In genomic region chr9:21526634-21526944, GRCm38 (mm10) we compare ENCODE assay signal across 20 mouse cellular contexts. TPM values are rescaled to one million over a fixed set of nuclear protein-coding genes. Genes with fewer than 3 reads are reported as not detected.
DNase-seq lines count a peak whose midpoint lies in the region; ATAC-seq and TF ChIP-seq lines count a peak whose summit lies in the region.
"Had no signal": no experiment of that assay in that cellular context is flagged by ENCODE, and none has a peak within 500 bp of the region (broad histone marks: within the 10 kb centered on the region; RNA-seq: fewer than 3 reads in every experiment).

No protein-coding gene starts in this region.

- H3K79me2 ChIP-seq in liver, adult 2 months (ENCODE audit: control insufficient read depth, insufficient read depth, low read length), result no peaks in the 10 kb centered on the region

- TF ChIP-seq CTCF in liver, adult 2 months (IDR thresholded peaks at IDR 0.05; ENCODE audit: low read depth, low read length), result no peak
- no peak for TF ChIP-seq CTCF in thymus, adult 2 months (IDR thresholded peaks at IDR 0.05; ENCODE audit: borderline replicate concordance, control insufficient read depth, extremely low read depth, insufficient read depth, low read length, poor library complexity)
- TF ChIP-seq CTCF in stomach, postnatal 0 days (IDR thresholded peaks at IDR 0.05; ENCODE audit: low read depth), result no peak

- no peak for ATAC-seq in heart, embryonic 12.5 days (ENCODE audit: insufficient number of reproducible peaks, low FRiP score)
- ATAC-seq in liver, embryonic 11.5 days (replicated peaks; ENCODE audit: low FRiP score), result no peak
- no peak for ATAC-seq in stomach, postnatal 0 days (ENCODE audit: low FRiP score, low TSS enrichment)
- ATAC-seq: midbrain, embryonic 16.5 days had no signal

- no peak for TF ChIP-seq POLR2A in liver, adult 2 months (IDR thresholded peaks at IDR 0.05; ENCODE audit: extremely low read depth, insufficient read depth, low read length)
- TF ChIP-seq POLR2A in thymus, adult 2 months (IDR thresholded peaks at IDR 0.05; ENCODE audit: control insufficient read depth, extremely low read depth, insufficient read depth, low read length, poor library complexity), result no peak

- H3K4me3 ChIP-seq in heart, embryonic 12.5 days, result no peak overlapping the region
- H3K4me3 ChIP-seq in heart, embryonic 10.5 days, result no peak overlapping the region
- H3K4me3 ChIP-seq in liver, adult 2 months (ENCODE audit: insufficient read depth, low read depth, low read length), result peak overlapping the region; percentile 25; the same call in 1 of the 2 replicates
- H3K4me3 ChIP-seq in liver, embryonic 11.5 days (ENCODE audit: low read depth, low read length), result no peak overlapping the region
- H3K4me3 ChIP-seq in thymus, adult 2 months (ENCODE audit: control insufficient read depth, insufficient read depth, low read length), result peak overlapping the region; percentile 72
- no peak overlapping the region for H3K4me3 ChIP-seq in stomach, postnatal 0 days (ENCODE audit: low read depth, low read length)
- H3K4me3 ChIP-seq: embryonic facial prominence, embryonic 12.5 days; heart, adult 2 months; hindbrain, embryonic 12.5 days; kidney, embryonic 15.5 days; layer of hippocampus, adult 2 months; limb, embryonic 12.5 days; stomach, embryonic 15.5 days had no signal

- H3K4me2 ChIP-seq in heart, embryonic 12.5 days, result no peak overlapping the region
- H3K4me2 ChIP-seq in liver, embryonic 11.5 days, result no peak overlapping the region; the same call in 1 of the 2 replicates
- peak overlapping the region; percentile 23; the same call in 1 of the 2 replicates for H3K4me2 ChIP-seq in stomach, postnatal 0 days (replicated peaks; ENCODE audit: low read depth)
- H3K4me2 ChIP-seq: embryonic facial prominence, embryonic 12.5 days; hindbrain, embryonic 12.5 days; kidney, embryonic 15.5 days; limb, embryonic 12.5 days; stomach, embryonic 15.5 days had no signal

- no peak for TF ChIP-seq EP300 in stomach, postnatal 0 days (optimal IDR thresholded peaks at IDR 0.05)

- no peak overlapping the region for H3K27ac ChIP-seq in heart, embryonic 12.5 days (ENCODE audit: poor library complexity, severe bottlenecking)
- H3K27ac ChIP-seq in heart, embryonic 10.5 days, result no peak overlapping the region
- H3K27ac ChIP-seq in liver, adult 2 months (replicated peaks; ENCODE audit: insufficient read depth, low read depth, low read length), result no peak overlapping the region; the same call in 1 of the 2 replicates
- H3K27ac ChIP-seq in liver, embryonic 11.5 days (ENCODE audit: low read depth, low read length), result no peak overlapping the region
- no peak overlapping the region for H3K27ac ChIP-seq in thymus, adult 2 months (ENCODE audit: control insufficient read depth, insufficient read depth, low read length)
- no peak overlapping the region for H3K27ac ChIP-seq in stomach, postnatal 0 days (replicated peaks)
- H3K27ac ChIP-seq: embryonic facial prominence, embryonic 12.5 days; heart, adult 2 months; hindbrain, embryonic 12.5 days; kidney, embryonic 15.5 days; layer of hippocampus, adult 2 months; limb, embryonic 12.5 days; stomach, embryonic 15.5 days had no signal

- H3K9me3 ChIP-seq in heart, embryonic 12.5 days (replicated peaks), result no peaks in the 10 kb centered on the region
- H3K9me3 ChIP-seq in heart, embryonic 10.5 days, result no peaks in the 10 kb centered on the region
- H3K9me3 ChIP-seq in liver, embryonic 11.5 days (ENCODE audit: control insufficient read depth, low read length), result no peaks in the 10 kb centered on the region
- H3K9me3 ChIP-seq in stomach, postnatal 0 days (ENCODE audit: control insufficient read depth, low read length), result no peaks in the 10 kb centered on the region
- H3K9me3 ChIP-seq: embryonic facial prominence, embryonic 12.5 days; hindbrain, embryonic 12.5 days; kidney, embryonic 15.5 days; limb, embryonic 12.5 days; stomach, embryonic 15.5 days had no signal

- no peaks in the 10 kb centered on the region; the same call in 1 of the 2 replicates for H3K36me3 ChIP-seq in heart, embryonic 12.5 days
- H3K36me3 ChIP-seq in heart, embryonic 10.5 days, result no peaks in the 10 kb centered on the region
- no peaks in the 10 kb centered on the region for H3K36me3 ChIP-seq in liver, adult 2 months (ENCODE audit: control insufficient read depth, insufficient read depth, low read length)
- no peaks in the 10 kb centered on the region for H3K36me3 ChIP-seq in liver, embryonic 11.5 days (ENCODE audit: control insufficient read depth, insufficient read depth, low read length)
- H3K36me3 ChIP-seq in thymus, adult 2 months (ENCODE audit: control insufficient read depth, insufficient read depth, low read length), result no peaks in the 10 kb centered on the region
- H3K36me3 ChIP-seq in stomach, postnatal 0 days (ENCODE audit: control insufficient read depth, insufficient read depth, low read length), result no peaks in the 10 kb centered on the region
- H3K36me3 ChIP-seq: kidney, embryonic 15.5 days; limb, embryonic 12.5 days; stomach, embryonic 15.5 days had no signal

- H3K4me1 ChIP-seq in heart, embryonic 12.5 days (replicated peaks), result peaks cover 4% of the 10 kb centered on the region; the same call in 1 of the 2 replicates
- H3K4me1 ChIP-seq in heart, embryonic 10.5 days, result peaks cover 8% of the 10 kb centered on the region
- no peaks in the 10 kb centered on the region for H3K4me1 ChIP-seq in liver, adult 2 months (ENCODE audit: control insufficient read depth, insufficient read depth, low read length)
- 0 out of 2 replicates have a peak, but pooled peaks cover 3% of the 10 kb centered on the region for H3K4me1 ChIP-seq in liver, embryonic 11.5 days (replicated peaks; ENCODE audit: control insufficient read depth, insufficient read depth, low read length)
- peaks cover 17% of the 10 kb centered on the region for H3K4me1 ChIP-seq in thymus, adult 2 months (replicated peaks; ENCODE audit: control insufficient read depth, insufficient read depth, low read length)
- no peaks in the 10 kb centered on the region for H3K4me1 ChIP-seq in stomach, postnatal 0 days (replicated peaks; ENCODE audit: control insufficient read depth, insufficient read depth)
- H3K4me1 ChIP-seq: embryonic facial prominence, embryonic 12.5 days; limb, embryonic 12.5 days; stomach, embryonic 15.5 days had no signal

- DNase-seq in heart, embryonic 10.5 days (ENCODE audit: low spot score), result no peak
- no peak for DNase-seq in liver, adult 2 months (ENCODE audit: extremely low read depth, low read depth, low spot score)
- DNase-seq in liver, embryonic 11.5 days (ENCODE audit: low spot score), result no peak
- no peak for DNase-seq in thymus, adult 2 months
- DNase-seq in thymus, postnatal 10 days (ENCODE audit: low spot score in 2 of 2), result no peak
- DNase-seq in stomach, postnatal 0 days (ENCODE audit: low spot score), result no peak
- DNase-seq in kidney, postnatal 10 days, result no peak
- DNase-seq: adrenal gland, adult 8-10 months; cerebellum, adult 8-10 months; retina, postnatal 1 day; right cerebral cortex, postnatal 4 days had no signal

- no peaks in the 10 kb centered on the region for H3K27me3 ChIP-seq in heart, embryonic 12.5 days (replicated peaks)
- H3K27me3 ChIP-seq in heart, embryonic 10.5 days (ENCODE audit: insufficient read depth, poor library complexity, severe bottlenecking), result no peaks in the 10 kb centered on the region
- no peaks in the 10 kb centered on the region for H3K27me3 ChIP-seq in liver, adult 2 months (ENCODE audit: control insufficient read depth, insufficient read depth, low read length)
- H3K27me3 ChIP-seq in liver, embryonic 11.5 days (replicated peaks; ENCODE audit: control insufficient read depth, insufficient read depth, low read length), result no peaks in the 10 kb centered on the region
- no peaks in the 10 kb centered on the region for H3K27me3 ChIP-seq in thymus, adult 2 months (ENCODE audit: control insufficient read depth, insufficient read depth, low read length)
- H3K27me3 ChIP-seq in stomach, postnatal 0 days (ENCODE audit: control insufficient read depth, insufficient read depth, low read length), result no peaks in the 10 kb centered on the region
- H3K27me3 ChIP-seq: embryonic facial prominence, embryonic 12.5 days; hindbrain, embryonic 12.5 days; kidney, embryonic 15.5 days; limb, embryonic 12.5 days; stomach, embryonic 15.5 days had no signal

- H3K9ac ChIP-seq in heart, embryonic 12.5 days, result 0 out of 2 replicates have a peak overlapping the region, but pooled peaks have one; percentile 3
- peak overlapping the region; percentile 25; the same call in 1 of the 2 replicates for H3K9ac ChIP-seq in liver, adult 2 months (ENCODE audit: low read depth, low read length)
- no peak overlapping the region for H3K9ac ChIP-seq in liver, embryonic 11.5 days (ENCODE audit: low read depth, low read length)
- no peak overlapping the region for H3K9ac ChIP-seq in stomach, postnatal 0 days (ENCODE audit: low read length)
- H3K9ac ChIP-seq: embryonic facial prominence, embryonic 12.5 days; kidney, embryonic 15.5 days; limb, embryonic 12.5 days had no signal

- 51% methylated on average over 3 of the region's 3 CpGs for WGBS in heart, embryonic 12.5 days
- 63% methylated on average over 3 of the region's 3 CpGs for WGBS in heart, embryonic 10.5 days
- WGBS in liver, adult 2 months, result 70% methylated on average over 3 of the region's 3 CpGs
- 75% methylated on average over 3 of the region's 3 CpGs for WGBS in liver, embryonic 11.5 days
- 35% methylated on average over 3 of the region's 3 CpGs for WGBS in thymus, adult 2 months
- 74% methylated on average over 3 of the region's 3 CpGs for WGBS in stomach, postnatal 0 days

RNA-seq across cellular contexts. Expression of gene AB124611, which starts 0.6 kb away (rescaled TPM):
- polyA plus RNA-seq in heart, embryonic 12.5 days (2016; fragmentation: Nextera tagmentation; extraction: Ambion mirVana), result 1.4 and 1.6 TPM in 2 replicates
- 1.3 and 2.5 TPM in 2 replicates for polyA plus RNA-seq in heart, embryonic 10.5 days (2016; fragmentation: Nextera tagmentation; extraction: Ambion mirVana)
- total RNA-seq in liver, adult 2 months (2014; rRNA removed), result 3.5 and 4.6 TPM in 2 replicates
- polyA plus RNA-seq in liver, adult 2 months (2012; rRNA removed), result 2.2 and 3.4 TPM in 2 replicates
- 3.7 and 4.3 TPM in 2 replicates for polyA plus RNA-seq in liver, embryonic 11.5 days (2014; fragmentation: Nextera tagmentation; extraction: Ambion mirVana)
- polyA plus RNA-seq in thymus, adult 2 months (2012; rRNA removed), result 29.5 and 31.1 TPM in 2 replicates
- 1.8 and 2.0 TPM in 2 replicates for polyA plus RNA-seq in stomach, postnatal 0 days (2015; fragmentation: Nextera tagmentation; extraction: Ambion mirVana)

RNA-seq across cellular contexts. Expression of gene Tmed1, which starts 16.5 kb away (rescaled TPM):
- 89.4 and 92.3 TPM in 2 replicates for polyA plus RNA-seq in heart, embryonic 12.5 days (2016; fragmentation: Nextera tagmentation; extraction: Ambion mirVana)
- 119 and 134 TPM in 2 replicates for polyA plus RNA-seq in heart, embryonic 10.5 days (2016; fragmentation: Nextera tagmentation; extraction: Ambion mirVana)
- total RNA-seq in liver, adult 2 months (2014; rRNA removed), result 19.2 and 23.2 TPM in 2 replicates
- 24.9 and 26.5 TPM in 2 replicates for polyA plus RNA-seq in liver, adult 2 months (2012; rRNA removed)
- polyA plus RNA-seq in liver, embryonic 11.5 days (2014; fragmentation: Nextera tagmentation; extraction: Ambion mirVana), result 68.6 and 70.2 TPM in 2 replicates
- 12.8 and 17.0 TPM in 2 replicates for polyA plus RNA-seq in thymus, adult 2 months (2012; rRNA removed)
- polyA plus RNA-seq in stomach, postnatal 0 days (2015; fragmentation: Nextera tagmentation; extraction: Ambion mirVana), result 40.7 and 41.0 TPM in 2 replicates

RNA-seq across cellular contexts. Expression of gene Carm1, which starts 20.1 kb away (rescaled TPM):
- polyA plus RNA-seq in heart, embryonic 12.5 days (2016; fragmentation: Nextera tagmentation; extraction: Ambion mirVana), result 49.9 and 53.8 TPM in 2 replicates
- 49.0 and 59.6 TPM in 2 replicates for polyA plus RNA-seq in heart, embryonic 10.5 days (2016; fragmentation: Nextera tagmentation; extraction: Ambion mirVana)
- total RNA-seq in liver, adult 2 months (2014; rRNA removed), result 5.0 and 8.1 TPM in 2 replicates
- polyA plus RNA-seq in liver, adult 2 months (2012; rRNA removed), result 23.4 and 28.5 TPM in 2 replicates
- 54.9 TPM in 2 replicates for polyA plus RNA-seq in liver, embryonic 11.5 days (2014; fragmentation: Nextera tagmentation; extraction: Ambion mirVana)
- 98.5 and 112 TPM in 2 replicates for polyA plus RNA-seq in thymus, adult 2 months (2012; rRNA removed)
- 12.0 and 15.5 TPM in 2 replicates for polyA plus RNA-seq in stomach, postnatal 0 days (2015; fragmentation: Nextera tagmentation; extraction: Ambion mirVana)

Comparison
In these comparisons a context has a peak if more than half of its experiments do, and no peak if none do; other contexts are left out.
1. H3K4me3 ChIP-seq: peak in liver, adult 2 months (single experiment) and thymus, adult 2 months (single experiment); none in heart, embryonic 12.5 days (single experiment), heart, embryonic 10.5 days (single experiment), liver, embryonic 11.5 days (single experiment) and stomach, postnatal 0 days (single experiment).
2. H3K9ac ChIP-seq: peak in heart, embryonic 12.5 days (single experiment) and liver, adult 2 months (single experiment); none in liver, embryonic 11.5 days (single experiment) and stomach, postnatal 0 days (single experiment).